Mouse (Mus musculus): Measurements from ENCODE around the gene Nid1. TPM values are rescaled to one million over a fixed set of nuclear protein-coding genes. Genes with fewer than 3 reads are reported as not detected.
"Not testable (repeated sequence)": the region's sequence is repeated elsewhere in the genome, so short reads cannot be mapped to it uniquely, and the experiment has no call there.

Gene Nid1
- total RNA-seq, 2 experiments from 2014 or later = 98.8 to 118 TPM

- DNase-seq (ENCODE audit: low spot score); intact Hi-C loops (cut with DNase I): not testable (repeated sequence)
Observed at GRCm38 (mm10) chr13:13449981-13450380, 12.6 kb downstream of the Nid1 start.

GRCm38 (mm10) chr13:13450931-13451330, 13.6 kb downstream of the Nid1 start:
- intact Hi-C loops (cut with DNase I); DNase-seq (ENCODE audit: low spot score): not testable (repeated sequence)

GRCm38 (mm10) chr13:13453332-13453731, 16.0 kb downstream of the Nid1 start:
- intact Hi-C loops (cut with DNase I); DNase-seq (ENCODE audit: low spot score): not testable (repeated sequence)

- intact Hi-C loops (cut with DNase I); DNase-seq (ENCODE audit: low spot score): not testable (repeated sequence)
Observed at GRCm38 (mm10) chr13:13454249-13454648, 16.9 kb downstream of the Nid1 start.

GRCm38 (mm10) chr13:13455632-13456492, 18.5 kb downstream of the Nid1 start:
- intact Hi-C loops (cut with DNase I); DNase-seq (ENCODE audit: low spot score): not testable (repeated sequence)

GRCm38 (mm10) chr13:13458138-13458737, 20.9 kb downstream of the Nid1 start:
- intact Hi-C loops (cut with DNase I) = no loop called here
- no peak for DNase-seq (ENCODE audit: low spot score)

- intact Hi-C loops (cut with DNase I) = no loop called here
- DNase-seq (ENCODE audit: low spot score) = no peak
Observed at GRCm38 (mm10) chr13:13460521-13461138, 23.3 kb downstream of the Nid1 start.

GRCm38 (mm10) chr13:13461446-13462192, 24.3 kb downstream of the Nid1 start:
- intact Hi-C loops (cut with DNase I) = no loop called here
- DNase-seq (ENCODE audit: low spot score) = no peak

- intact Hi-C loops (cut with DNase I) = no loop called here
- no peak for DNase-seq (ENCODE audit: low spot score)
Observed at GRCm38 (mm10) chr13:13463949-13464348, 26.6 kb downstream of the Nid1 start.

GRCm38 (mm10) chr13:13467249-13467648, 29.9 kb downstream of the Nid1 start:
- intact Hi-C loops (cut with DNase I); DNase-seq (ENCODE audit: low spot score): not testable (repeated sequence)

GRCm38 (mm10) chr13:13468513-13468912, 31.2 kb downstream of the Nid1 start:
- intact Hi-C loops (cut with DNase I) = no loop called here
- no peak for DNase-seq (ENCODE audit: low spot score)

- intact Hi-C loops (cut with DNase I) = no loop called here
- no peak for DNase-seq (ENCODE audit: low spot score)
Observed at GRCm38 (mm10) chr13:13471334-13471757, 34.0 kb downstream of the Nid1 start.

- DNase-seq (ENCODE audit: low spot score); intact Hi-C loops (cut with DNase I): not testable (repeated sequence)
Observed at GRCm38 (mm10) chr13:13474464-13474863, 37.1 kb downstream of the Nid1 start.

GRCm38 (mm10) chr13:13474991-13475390, 37.6 kb downstream of the Nid1 start:
- intact Hi-C loops (cut with DNase I) = no loop called here
- DNase-seq (ENCODE audit: low spot score) = no peak

GRCm38 (mm10) chr13:13476568-13476967, 39.2 kb downstream of the Nid1 start:
- intact Hi-C loops (cut with DNase I) = no loop called here
- DNase-seq (ENCODE audit: low spot score) = no peak

GRCm38 (mm10) chr13:13477046-13477445, 39.7 kb downstream of the Nid1 start:
- intact Hi-C loops (cut with DNase I) = no loop called here
- no peak for DNase-seq (ENCODE audit: low spot score)

GRCm38 (mm10) chr13:13479986-13480385, 42.6 kb downstream of the Nid1 start:
- no peak for DNase-seq (ENCODE audit: low spot score)
- intact Hi-C loops (cut with DNase I) = no loop called here

- peak; percentile 71 for DNase-seq (ENCODE audit: low spot score)
- intact Hi-C loops (cut with DNase I) = no loop called here
Observed at GRCm38 (mm10) chr13:13481033-13481432, 43.7 kb downstream of the Nid1 start.

- intact Hi-C loops (cut with DNase I) = no loop called here
- DNase-seq (ENCODE audit: low spot score) = no peak
Observed at GRCm38 (mm10) chr13:13481875-13482674, 44.7 kb downstream of the Nid1 start.

Measured in heart, postnatal 25 days (tissue).